Mouse (Mus musculus) heart, embryonic 10.5 days (tissue): Measurements from ENCODE around the gene Onecut3. TPM values are rescaled to one million over a fixed set of nuclear protein-coding genes. Genes with fewer than 3 reads are reported as not detected.
A peak's percentile ranks its signal among the peaks of the same experiment; 100 is the strongest.

ENCODE experiments used
- DNase-seq: peaks from one replicate; pipeline ENCODE4 v3.0.0-alpha.2; 2017; ENCODE audit warnings: low spot score
- H3K27ac ChIP-seq: fragments of 300-500 bp; sonication (generic); 2 replicates; pipeline ENCODE4 v1.5.1; 2016; ENCODE audit warnings: mild to moderate bottlenecking
- H3K27me3 ChIP-seq: fragments of 300-500 bp; sonication (generic); 2 replicates; pipeline ENCODE4 v1.6.1; 2016; ENCODE audit warnings: mild to moderate bottlenecking; ENCODE audit not compliant: poor library complexity, insufficient read depth, severe bottlenecking
- H3K36me3 ChIP-seq: fragments of 300-500 bp; sonication (generic); 2 replicates; pipeline ENCODE4 v1.6.1; 2016; ENCODE audit warnings: mild to moderate bottlenecking, moderate library complexity
- H3K4me1 ChIP-seq: fragments of 300-500 bp; sonication (generic); 2 replicates; pipeline ENCODE4 v1.6.1; 2016; ENCODE audit warnings: mild to moderate bottlenecking
- H3K4me3 ChIP-seq: fragments of 300-500 bp; sonication (generic); 2 replicates; pipeline ENCODE4 v1.5.1; 2016; ENCODE audit warnings: mild to moderate bottlenecking, moderate library complexity
- H3K9me3 ChIP-seq: fragments of 300-500 bp; sonication (generic); 2 replicates; pipeline ENCODE4 v1.6.1; 2016; ENCODE audit warnings: mild to moderate bottlenecking, moderate library complexity
- WGBS: fragments of 180-500 bp; shearing (Covaris S2); methylation state at CpG from one replicate; pipeline ENCODE4 v1.1.7; 2016; 5-methylcytosine and 5-hydroxymethylcytosine counted together
- polyA plus RNA-seq: library from polyadenylated mRNA; unstranded; fragments of >200 nt; fragmentation: Nextera tagmentation; extraction: Ambion mirVana; gene quantifications from 2 replicates; pipeline ENCODE4 v1.2.1, GENCODE M21; 2016

The Onecut3 gene
- polyA plus RNA-seq, 1 experiment from 2014 or later = 0.44 TPM

DNA sequence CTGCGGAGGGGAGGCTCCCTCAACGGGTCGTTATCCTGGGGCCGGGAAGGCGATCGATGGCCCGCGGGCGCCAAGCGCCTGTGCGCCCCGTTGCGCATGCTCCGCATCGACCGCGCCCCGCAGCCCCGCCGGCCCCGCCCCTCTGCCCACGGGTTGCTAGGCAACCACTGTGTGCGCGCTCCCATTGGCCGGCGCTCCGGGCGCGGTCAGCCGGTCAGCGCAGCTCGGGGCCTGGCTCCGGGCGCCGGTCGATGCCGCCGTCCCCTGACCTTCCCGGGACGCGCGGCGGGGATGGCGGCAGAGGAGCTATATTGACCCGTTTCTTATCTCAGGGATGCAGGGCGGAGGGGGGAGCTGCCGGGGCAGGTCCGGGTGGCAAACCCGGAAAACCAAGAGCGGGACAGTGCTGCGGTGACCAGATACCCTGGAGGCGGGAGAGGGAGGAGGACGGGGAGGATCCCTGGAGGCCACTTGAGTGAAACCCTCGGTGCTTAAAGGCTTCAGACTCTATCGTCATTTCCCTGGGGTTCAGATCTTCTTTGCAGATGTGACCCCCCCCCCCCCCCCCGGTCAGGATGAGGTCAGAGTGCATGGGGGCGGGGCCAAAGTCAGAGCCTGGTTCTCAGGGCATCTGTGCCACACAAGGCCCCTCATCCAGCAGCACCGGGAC, 19.2 kb upstream of the Onecut3 start:
- H3K4me3 ChIP-seq = peak overlapping the region; percentile 66
- H3K4me1 ChIP-seq = peaks cover 28% of the 10 kb centered on the region
- no peaks in the 10 kb centered on the region for H3K36me3 ChIP-seq
- H3K27ac ChIP-seq = peak overlapping the region; percentile 89
- DNase-seq = peak; percentile 94
- peaks cover 65% of the 10 kb centered on the region for H3K27me3 ChIP-seq
- under 1% methylated on average over 58 of the region's 58 CpGs for WGBS
- H3K9me3 ChIP-seq = no peaks in the 10 kb centered on the region

GRCm38 (mm10) chr10:80478531-80478930, 16.1 kb upstream of the Onecut3 start:
- Histone ChIP-seq H3K9me3 (no peaks in the 10 kb centered on the region), H3K4me3 (no peak overlapping the region), H3K27me3 (peaks cover 66% of the 10 kb centered on the region), H3K4me1 (peaks cover 26% of the 10 kb centered on the region), H3K27ac (0 out of 2 replicates have a peak overlapping the region, but pooled peaks have one; percentile 16), H3K36me3 (no peaks in the 10 kb centered on the region)
- WGBS = 77% methylated on average over 5 of the region's 5 CpGs
- DNase-seq = no peak

DNA sequence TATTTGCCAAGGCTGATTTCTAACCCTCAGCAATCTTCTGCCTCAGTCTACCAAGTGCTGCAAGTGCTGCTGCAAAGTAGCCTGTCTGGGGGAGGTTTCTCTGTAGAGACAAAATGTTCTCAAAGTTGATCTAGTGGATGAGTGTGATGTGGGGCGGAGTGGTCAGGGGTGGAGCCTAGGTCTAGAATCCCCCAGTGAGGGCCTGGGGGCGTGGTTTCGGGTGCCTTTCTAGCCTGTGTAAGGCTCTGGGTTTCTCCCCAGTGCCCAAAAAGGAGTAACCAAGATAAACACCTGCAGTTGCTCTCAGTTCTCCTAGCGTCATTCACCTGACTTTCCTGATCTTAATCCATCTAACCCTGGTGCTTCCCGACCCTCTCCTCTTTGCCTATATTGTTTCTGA, 13.6 kb upstream of the Onecut3 start:
- DNase-seq = no peak
- Histone ChIP-seq H3K36me3 (no peaks in the 10 kb centered on the region), H3K9me3 (no peaks in the 10 kb centered on the region), H3K4me3 (no peak overlapping the region), H3K4me1 (peaks cover 13% of the 10 kb centered on the region), H3K27me3 (peaks cover 85% of the 10 kb centered on the region), H3K27ac (no peak overlapping the region)
- 9% methylated on average over 5 of the region's 5 CpGs for WGBS

GRCm38 (mm10) chr10:80486862-80487379, 7.7 kb upstream of the Onecut3 start:
- DNase-seq = no peak

GRCm38 (mm10) chr10:80490051-80490450, 4.6 kb upstream of the Onecut3 start:
- Histone ChIP-seq H3K27ac (no peak overlapping the region), H3K4me1 (peaks cover 22% of the 10 kb centered on the region), H3K9me3 (no peaks in the 10 kb centered on the region; the same call in 1 of the 2 replicates), H3K27me3 (peaks cover 96% of the 10 kb centered on the region), H3K36me3 (0 out of 2 replicates have a peak, but pooled peaks cover 3% of the 10 kb centered on the region), H3K4me3 (peak overlapping the region; percentile 29; the same call in 1 of the 2 replicates)
- WGBS = under 1% methylated on average over 22 of the region's 22 CpGs
- DNase-seq = no peak

More at GRCm38 (mm10) chr10:80486862-80487379, 7.7 kb upstream of the Onecut3 start:
- peaks cover 96% of the 10 kb centered on the region for H3K27me3 ChIP-seq
- peaks cover 15% of the 10 kb centered on the region; the same call in 1 of the 2 replicates for H3K4me1 ChIP-seq
- H3K27ac ChIP-seq = no peak overlapping the region
- H3K4me3 ChIP-seq = no peak overlapping the region
- no peaks in the 10 kb centered on the region; the same call in 1 of the 2 replicates for H3K9me3 ChIP-seq
- H3K36me3 ChIP-seq = 0 out of 2 replicates have a peak, but pooled peaks cover 3% of the 10 kb centered on the region
- 64% methylated on average over 7 of the region's 7 CpGs for WGBS

DNA sequence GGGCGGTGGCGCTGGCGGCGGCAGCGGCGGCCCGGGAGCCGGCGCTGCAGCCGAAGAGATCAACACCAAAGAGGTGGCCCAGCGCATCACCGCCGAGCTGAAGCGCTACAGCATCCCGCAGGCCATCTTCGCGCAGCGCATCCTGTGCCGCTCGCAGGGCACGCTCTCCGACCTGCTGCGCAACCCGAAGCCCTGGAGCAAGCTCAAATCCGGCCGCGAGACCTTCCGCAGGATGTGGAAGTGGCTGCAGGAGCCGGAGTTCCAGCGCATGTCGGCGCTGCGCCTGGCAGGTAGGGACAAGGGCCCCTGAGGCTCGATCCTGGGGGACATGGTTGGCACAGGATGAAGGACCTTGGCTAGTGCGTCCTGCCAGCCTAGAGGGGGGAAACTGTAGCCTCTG, 1.3 kb downstream of the Onecut3 start:
- WGBS = 4% methylated on average over 35 of the region's 35 CpGs
- no peaks in the 10 kb centered on the region for H3K36me3 ChIP-seq
- H3K4me3 ChIP-seq = peak overlapping the region; percentile 61
- no peaks in the 10 kb centered on the region for H3K9me3 ChIP-seq
- 0 out of 2 replicates have a peak overlapping the region, but pooled peaks have one; percentile 56 for H3K27ac ChIP-seq
- DNase-seq = no peak
- peaks cover 100% of the 10 kb centered on the region for H3K27me3 ChIP-seq
- peaks cover 35% of the 10 kb centered on the region for H3K4me1 ChIP-seq

DNA sequence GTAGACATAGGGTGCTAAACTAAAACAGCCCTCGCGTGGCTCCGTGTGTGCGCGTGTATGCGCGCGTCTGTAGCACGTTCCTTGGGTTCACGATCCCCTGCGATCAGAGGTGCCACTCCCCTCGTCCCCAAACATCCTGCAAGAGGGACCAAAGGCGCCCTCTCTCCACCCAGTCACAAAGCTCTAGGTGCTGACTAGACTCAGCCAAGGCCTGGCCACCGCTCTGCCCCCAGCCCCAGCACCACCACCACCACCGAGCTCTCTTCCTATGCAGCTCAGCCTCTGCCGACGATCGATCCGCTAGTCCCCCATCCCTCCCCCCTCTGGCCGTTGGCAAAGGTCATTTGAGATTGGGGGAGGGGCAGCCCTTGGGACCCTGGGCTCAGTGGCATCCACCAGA, 1.8 kb downstream of the Onecut3 start:
- no peak for DNase-seq
- peaks cover 100% of the 10 kb centered on the region for H3K27me3 ChIP-seq
- under 1% methylated on average over 20 of the region's 20 CpGs for WGBS
- H3K9me3 ChIP-seq = no peaks in the 10 kb centered on the region
- no peak overlapping the region for H3K27ac ChIP-seq
- H3K4me3 ChIP-seq = peak overlapping the region; percentile 61; the same call in 1 of the 2 replicates
- peaks cover 30% of the 10 kb centered on the region for H3K4me1 ChIP-seq
- no peaks in the 10 kb centered on the region for H3K36me3 ChIP-seq

GRCm38 (mm10) chr10:80502291-80502690, 7.7 kb downstream of the Onecut3 start:
- no peak overlapping the region for H3K27ac ChIP-seq
- H3K36me3 ChIP-seq = no peaks in the 10 kb centered on the region
- 0% methylated on average over 7 of the region's 7 CpGs for WGBS
- peak overlapping the region; percentile 22; the same call in 1 of the 2 replicates for H3K4me3 ChIP-seq
- DNase-seq = no peak
- H3K27me3 ChIP-seq = peaks cover 99% of the 10 kb centered on the region
- H3K4me1 ChIP-seq = peaks cover 15% of the 10 kb centered on the region
- H3K9me3 ChIP-seq = no peaks in the 10 kb centered on the region

GRCm38 (mm10) chr10:80502819-80503314, 8.2 kb downstream of the Onecut3 start:
- Histone ChIP-seq H3K9me3 (no peaks in the 10 kb centered on the region), H3K27me3 (peaks cover 99% of the 10 kb centered on the region), H3K4me1 (peaks cover 15% of the 10 kb centered on the region), H3K36me3 (no peaks in the 10 kb centered on the region), H3K4me3 (peak overlapping the region; percentile 13; the same call in 1 of the 2 replicates), H3K27ac (no peak overlapping the region)
- 1% methylated on average over 22 of the region's 22 CpGs for WGBS
- DNase-seq = no peak

- DNase-seq = no peak
Measured at GRCm38 (mm10) chr10:80503599-80504220, 9.1 kb downstream of the Onecut3 start.

DNA sequence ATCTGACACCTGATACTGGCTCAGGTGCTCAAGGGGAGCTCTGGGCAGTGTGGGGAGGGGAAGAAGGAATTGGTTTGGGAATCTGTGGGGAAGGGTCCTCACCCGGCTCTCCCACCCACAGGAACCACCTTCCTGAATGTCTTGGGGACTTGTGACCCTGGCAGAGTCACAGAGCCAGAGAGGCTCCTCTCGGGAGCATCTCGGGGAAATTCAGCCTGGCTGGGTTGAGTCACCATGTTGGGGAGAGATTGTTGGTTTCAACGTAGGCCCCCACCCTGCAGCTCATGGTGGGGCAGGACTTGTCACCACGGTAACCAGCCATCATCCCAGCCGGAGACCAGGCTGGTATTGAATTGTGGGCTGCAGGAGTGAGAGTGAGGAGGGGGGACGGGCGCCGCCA, 10.1 kb downstream of the Onecut3 start:
- WGBS = 1% methylated on average over 9 of the region's 9 CpGs
- DNase-seq = no peak
- H3K27ac ChIP-seq = no peak overlapping the region

More at GRCm38 (mm10) chr10:80503599-80504220, 9.1 kb downstream of the Onecut3 start:
- Histone ChIP-seq H3K27ac (no peak overlapping the region), H3K27me3 (peaks cover 99% of the 10 kb centered on the region), H3K4me1 (peaks cover 15% of the 10 kb centered on the region), H3K36me3 (no peaks in the 10 kb centered on the region), H3K4me3 (peak overlapping the region; percentile 35), H3K9me3 (no peaks in the 10 kb centered on the region)
- under 1% methylated on average over 27 of the region's 27 CpGs for WGBS

DNA sequence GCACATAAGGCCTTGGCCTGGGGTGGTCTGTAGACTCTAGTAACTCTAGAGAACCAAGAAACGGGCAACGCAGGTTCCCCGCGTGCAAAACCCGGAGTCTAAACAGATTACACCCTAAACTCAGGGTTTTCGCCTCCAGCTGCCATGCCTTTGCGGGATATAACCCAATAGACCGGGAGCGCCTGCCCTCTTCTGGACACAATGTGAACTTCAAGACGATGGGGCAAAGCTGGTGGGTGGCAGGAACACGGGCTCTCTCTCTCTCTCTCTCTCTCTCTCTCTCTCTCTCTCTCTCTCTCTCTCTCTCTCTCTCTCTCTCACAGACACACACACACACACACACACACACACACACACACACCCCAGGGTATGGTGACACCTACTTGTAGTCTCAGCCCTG, 11.6 kb downstream of the Onecut3 start:
- H3K4me3 ChIP-seq = no peak overlapping the region
- under 1% methylated on average over 11 of the region's 11 CpGs for WGBS
- H3K9me3 ChIP-seq = no peaks in the 10 kb centered on the region
- H3K4me1 ChIP-seq = peaks cover 27% of the 10 kb centered on the region
- DNase-seq = peak; percentile 91
- H3K27ac ChIP-seq = no peak overlapping the region
- no peaks in the 10 kb centered on the region for H3K36me3 ChIP-seq
- peaks cover 86% of the 10 kb centered on the region for H3K27me3 ChIP-seq

More for the DNA sequence above, 10.1 kb downstream of the Onecut3 start:
- peaks cover 22% of the 10 kb centered on the region for H3K4me1 ChIP-seq
- H3K36me3 ChIP-seq = no peaks in the 10 kb centered on the region
- H3K27me3 ChIP-seq = peaks cover 94% of the 10 kb centered on the region
- no peaks in the 10 kb centered on the region for H3K9me3 ChIP-seq
- H3K4me3 ChIP-seq = no peak overlapping the region
